Mouse (Mus musculus): ENCODE data around the gene Pbld2. TPM values are rescaled to one million over a fixed set of nuclear protein-coding genes. Genes with fewer than 3 reads are reported as not detected.

Pbld2 gene
- total and polyA plus RNA-seq, 3 experiments, result 0.15 TPM; not detected in 1

- Histone ChIP-seq H3K27me3 (ENCODE audit: control insufficient read depth in 1 of 2, insufficient read depth in 2 of 2, low read length in 2 of 2) (no peaks in the 10 kb centered on the region), H3K4me3 (ENCODE audit: control insufficient read depth in 1 of 2, insufficient read depth in 1 of 2, low read depth in 2 of 2, low read length in 2 of 2) (no peak overlapping the region), H3K27ac (ENCODE audit: control insufficient read depth, low read depth, low read length) (no peak overlapping the region), H3K36me3 (ENCODE audit: control insufficient read depth in 1 of 2, insufficient read depth in 2 of 2, low read length in 2 of 2) (peaks cover 0 to 3% of the 10 kb centered on the region in 2 experiments; a peak in 2 of 4 replicates), H3K9ac (ENCODE audit: control insufficient read depth, low read depth, low read length, poor library complexity, severe bottlenecking) (no peak overlapping the region), H3K9me3 (replicated peaks; ENCODE audit: insufficient read depth, low read length) (no peaks in the 10 kb centered on the region), H3K4me1 (ENCODE audit: control insufficient read depth in 1 of 2, insufficient read depth in 2 of 2, low read length in 2 of 2) (peaks cover 0 to 6% of the 10 kb centered on the region in 2 experiments; a peak in 1 of 4 replicates), H3K79me2 (ENCODE audit: control insufficient read depth, insufficient read depth, low read length, poor library complexity) (0 out of 2 replicates have a peak, but pooled peaks cover 2% of the 10 kb centered on the region)
- no peak for DNase-seq (ENCODE audit: low read depth, low spot score)
- TF ChIP-seq MAX (IDR thresholded peaks at IDR 0.05; ENCODE audit: low read length), result no peak
- no peak for TF ChIP-seq ETS1 (IDR thresholded peaks at IDR 0.05; ENCODE audit: low read depth, low read length)
- TF ChIP-seq MEF2A (IDR thresholded peaks at IDR 0.05; ENCODE audit: extremely low read depth, insufficient replicate concordance, low read depth, low read length, poor library complexity, severe bottlenecking), result no peak
- no peak for TF ChIP-seq HCFC1 (IDR thresholded peaks at IDR 0.05; ENCODE audit: low read depth, low read length)
- TF ChIP-seq TAL1 (IDR thresholded peaks at IDR 0.05; ENCODE audit: low read length), result no peak
- no peak for TF ChIP-seq MAFK (IDR thresholded peaks at IDR 0.05; ENCODE audit: borderline replicate concordance, low read depth, low read length)
- TF ChIP-seq GATA1 (IDR thresholded peaks at IDR 0.05; ENCODE audit: low read depth, low read length), result no peak
- TF ChIP-seq POLR2A (IDR thresholded peaks at IDR 0.05; ENCODE audit: control insufficient read depth in 1 of 2, insufficient read depth in 1 of 2, low read depth in 1 of 2, low read length in 2 of 2, poor library complexity in 1 of 2), result no peak
- no peak for TF ChIP-seq ZMIZ1 (IDR thresholded peaks at IDR 0.05; ENCODE audit: low read depth, low read length)
- TF ChIP-seq CHD1 (IDR thresholded peaks at IDR 0.05; ENCODE audit: low read depth, low read length), result no peak
- TF ChIP-seq BHLHE40 (IDR thresholded peaks at IDR 0.05; ENCODE audit: borderline replicate concordance, low read depth, low read length), result no peak
- no peak for TF ChIP-seq MYB (IDR thresholded peaks at IDR 0.05; ENCODE audit: low read depth, low read length)
- no peak for TF ChIP-seq RCOR1 (IDR thresholded peaks at IDR 0.05; ENCODE audit: low read depth, low read length)
- TF ChIP-seq POLR2AphosphoS2 (IDR thresholded peaks at IDR 0.05; ENCODE audit: low read length), result no peak
- TF ChIP-seq TCF12 (IDR thresholded peaks at IDR 0.05; ENCODE audit: low read depth, low read length), result no peak
- no peak for TF ChIP-seq KAT2A (conservative IDR thresholded peaks at IDR 0.05; ENCODE audit: low read depth, low read length)
- TF ChIP-seq ZNF384 (IDR thresholded peaks at IDR 0.05; ENCODE audit: low read depth, low read length), result no peak
These were observed 40.0 kb upstream of the Pbld2 start for GRCm38 (mm10) chr10:62984072-62984471.

GRCm38 (mm10) chr10:62984495-62984894 lies 39.6 kb upstream of the Pbld2 start:
- no peak overlapping the region for H3K4me3 ChIP-seq (ENCODE audit: control insufficient read depth in 1 of 2, insufficient read depth in 1 of 2, low read depth in 2 of 2, low read length in 2 of 2)
- peaks cover 0 to 3% of the 10 kb centered on the region in 2 experiments; a peak in 2 of 4 replicates for H3K36me3 ChIP-seq (ENCODE audit: control insufficient read depth in 1 of 2, insufficient read depth in 2 of 2, low read length in 2 of 2)
- DNase-seq (ENCODE audit: low read depth, low spot score), result no peak
- H3K27me3 ChIP-seq (ENCODE audit: control insufficient read depth in 1 of 2, insufficient read depth in 2 of 2, low read length in 2 of 2), result no peaks in the 10 kb centered on the region
- peaks cover 0 to 6% of the 10 kb centered on the region in 2 experiments; a peak in 1 of 4 replicates for H3K4me1 ChIP-seq (ENCODE audit: control insufficient read depth in 1 of 2, insufficient read depth in 2 of 2, low read length in 2 of 2)
- 0 out of 2 replicates have a peak, but pooled peaks cover 2% of the 10 kb centered on the region for H3K79me2 ChIP-seq (ENCODE audit: control insufficient read depth, insufficient read depth, low read length, poor library complexity)
- H3K9me3 ChIP-seq (replicated peaks; ENCODE audit: insufficient read depth, low read length), result no peaks in the 10 kb centered on the region
- TF ChIP-seq ZC3H11A (IDR thresholded peaks at IDR 0.05; ENCODE audit: low read depth, low read length), result no peak
- TF ChIP-seq TBP (IDR thresholded peaks at IDR 0.05; ENCODE audit: low read depth, low read length), result no peak
- no peak for TF ChIP-seq ZNF384 (IDR thresholded peaks at IDR 0.05; ENCODE audit: low read depth, low read length)
- TF ChIP-seq POLR2AphosphoS5 (IDR thresholded peaks at IDR 0.05; ENCODE audit: borderline replicate concordance, low read depth, low read length), result no peak
- TF ChIP-seq JUND (IDR thresholded peaks at IDR 0.05; ENCODE audit: low read depth, low read length), result no peak
- TF ChIP-seq GATA1 (IDR thresholded peaks at IDR 0.05; ENCODE audit: low read depth, low read length), result no peak
- TF ChIP-seq SIN3A (IDR thresholded peaks at IDR 0.05; ENCODE audit: low read length), result no peak
- no peak for TF ChIP-seq SMC3 (IDR thresholded peaks at IDR 0.05; ENCODE audit: low read depth, low read length)
- no peak for TF ChIP-seq UBTF (IDR thresholded peaks at IDR 0.05; ENCODE audit: borderline replicate concordance, insufficient read depth, low read depth, low read length)
- no peak for TF ChIP-seq HCFC1 (IDR thresholded peaks at IDR 0.05; ENCODE audit: low read depth, low read length)
- no peak for TF ChIP-seq CHD2 (IDR thresholded peaks at IDR 0.05; ENCODE audit: low read length)
- TF ChIP-seq RAD21 (IDR thresholded peaks at IDR 0.05; ENCODE audit: low read depth, low read length), result no peak
- TF ChIP-seq POLR2A (IDR thresholded peaks at IDR 0.05; ENCODE audit: control insufficient read depth in 1 of 2, insufficient read depth in 1 of 2, low read depth in 1 of 2, low read length in 2 of 2, poor library complexity in 1 of 2), result no peak
- TF ChIP-seq MEF2A (IDR thresholded peaks at IDR 0.05; ENCODE audit: extremely low read depth, insufficient replicate concordance, low read depth, low read length, poor library complexity, severe bottlenecking), result no peak
- TF ChIP-seq MAFK (IDR thresholded peaks at IDR 0.05; ENCODE audit: borderline replicate concordance, low read depth, low read length), result no peak
- TF ChIP-seq USF1 (IDR thresholded peaks at IDR 0.05; ENCODE audit: low read depth, low read length), result no peak
- TF ChIP-seq GABPA (IDR thresholded peaks at IDR 0.05; ENCODE audit: low read depth, low read length), result no peak
- TF ChIP-seq ZMIZ1 (IDR thresholded peaks at IDR 0.05; ENCODE audit: low read depth, low read length), result no peak
- TF ChIP-seq KAT2A (conservative IDR thresholded peaks at IDR 0.05; ENCODE audit: low read depth, low read length), result no peak
- H3K27ac ChIP-seq (ENCODE audit: control insufficient read depth, low read depth, low read length), result no peak overlapping the region
- H3K9ac ChIP-seq (ENCODE audit: control insufficient read depth, low read depth, low read length, poor library complexity, severe bottlenecking), result no peak overlapping the region

Data from MEL (cell line).